Mouse (Mus musculus): Measurements from ENCODE around the gene Mafg. TPM values are rescaled to one million over a fixed set of nuclear protein-coding genes. Genes with fewer than 3 reads are reported as not detected.

Mafg gene
- polyA plus RNA-seq, 1 experiment from 2014 or later = 14.7 TPM

GRCm38 (mm10) chr11:120618619-120619535 lies 14.5 kb downstream of the Mafg start:
- Histone ChIP-seq H3K27ac (ENCODE audit: low read length) (no peak overlapping the region), H3K9ac (ENCODE audit: low read length) (no peak overlapping the region), H3K36me3 (ENCODE audit: control insufficient read depth, insufficient read depth) (peaks cover 23% of the 10 kb centered on the region), H3K4me1 (ENCODE audit: control insufficient read depth, insufficient read depth, low read length) (peaks cover 8% of the 10 kb centered on the region), H3K4me2 (ENCODE audit: low read depth, low read length) (no peak overlapping the region), H3K4me3 (ENCODE audit: low read length) (no peak overlapping the region), H3K27me3 (ENCODE audit: control insufficient read depth, insufficient read depth, low read length) (no peaks in the 10 kb centered on the region), H3K9me3 (replicated peaks; ENCODE audit: control insufficient read depth, low read length) (no peaks in the 10 kb centered on the region)
- no peak for ATAC-seq (replicated peaks; ENCODE audit: extremely low read depth, insufficient read depth, low FRiP score)
- 91% methylated on average over 25 of the region's 25 CpGs for WGBS

GRCm38 (mm10) chr11:120617519-120618112 lies 15.8 kb downstream of the Mafg start, which contains the start of gene Pcyt2:
Gene Pcyt2 (minus strand): TSS chr11:120617936.
- peaks cover 25% of the 10 kb centered on the region for H3K36me3 ChIP-seq (ENCODE audit: control insufficient read depth, insufficient read depth)

GRCm38 (mm10) chr11:120616617-120617294 lies 16.6 kb downstream of the Mafg start:
- Histone ChIP-seq H3K4me2 (ENCODE audit: low read depth, low read length) (peak overlapping the region; percentile 76), H3K4me3 (ENCODE audit: low read length) (peak overlapping the region; percentile 84), H3K4me1 (ENCODE audit: control insufficient read depth, insufficient read depth, low read length) (peaks cover 7% of the 10 kb centered on the region), H3K27ac (ENCODE audit: low read length) (peak overlapping the region; percentile 76), H3K27me3 (ENCODE audit: control insufficient read depth, insufficient read depth, low read length) (no peaks in the 10 kb centered on the region), H3K9me3 (replicated peaks; ENCODE audit: control insufficient read depth, low read length) (no peaks in the 10 kb centered on the region), H3K9ac (ENCODE audit: low read length) (peak overlapping the region; percentile 85), H3K36me3 (ENCODE audit: control insufficient read depth, insufficient read depth) (peaks cover 21% of the 10 kb centered on the region)
- 32% methylated on average over 4 of the region's 4 CpGs for WGBS
- no peak for ATAC-seq (replicated peaks; ENCODE audit: extremely low read depth, insufficient read depth, low FRiP score)

More at GRCm38 (mm10) chr11:120617519-120618112, 15.8 kb downstream of the Mafg start, which contains the start of gene Pcyt2:
- Histone ChIP-seq H3K27ac (ENCODE audit: low read length) (peak within 1 kb of the TSS; percentile 76), H3K9me3 (replicated peaks; ENCODE audit: control insufficient read depth, low read length) (no peaks in the 10 kb centered on the region), H3K4me2 (ENCODE audit: low read depth, low read length) (peak within 1 kb of the TSS; percentile 76), H3K4me1 (ENCODE audit: control insufficient read depth, insufficient read depth, low read length) (peaks cover 7% of the 10 kb centered on the region), H3K9ac (ENCODE audit: low read length) (peak within 1 kb of the TSS; percentile 85), H3K27me3 (ENCODE audit: control insufficient read depth, insufficient read depth, low read length) (no peaks in the 10 kb centered on the region), H3K4me3 (ENCODE audit: low read length) (peak within 1 kb of the TSS; percentile 84)
- under 1% methylated on average over 56 of the region's 56 CpGs for WGBS
- ATAC-seq (replicated peaks; ENCODE audit: extremely low read depth, insufficient read depth, low FRiP score) = peak; percentile 94

GRCm38 (mm10) chr11:120615606-120616203 lies 17.7 kb downstream of the Mafg start:
- ATAC-seq (replicated peaks; ENCODE audit: extremely low read depth, insufficient read depth, low FRiP score) = no peak
- H3K9ac ChIP-seq (ENCODE audit: low read length) = no peak overlapping the region
- no peaks in the 10 kb centered on the region for H3K9me3 ChIP-seq (replicated peaks; ENCODE audit: control insufficient read depth, low read length)
- no peak overlapping the region for H3K4me3 ChIP-seq (ENCODE audit: low read length)
- H3K27me3 ChIP-seq (ENCODE audit: control insufficient read depth, insufficient read depth, low read length) = no peaks in the 10 kb centered on the region
- H3K36me3 ChIP-seq (ENCODE audit: control insufficient read depth, insufficient read depth) = peaks cover 17% of the 10 kb centered on the region
- WGBS = 89% methylated on average over 11 of the region's 11 CpGs
- no peak overlapping the region for H3K27ac ChIP-seq (ENCODE audit: low read length)
- no peak overlapping the region for H3K4me2 ChIP-seq (ENCODE audit: low read depth, low read length)
- peaks cover 7% of the 10 kb centered on the region for H3K4me1 ChIP-seq (ENCODE audit: control insufficient read depth, insufficient read depth, low read length)

- Histone ChIP-seq H3K9me3 (replicated peaks; ENCODE audit: control insufficient read depth, low read length) (no peaks in the 10 kb centered on the region), H3K27ac (ENCODE audit: low read length) (no peak overlapping the region), H3K4me1 (ENCODE audit: control insufficient read depth, insufficient read depth, low read length) (peaks cover 7% of the 10 kb centered on the region), H3K4me2 (ENCODE audit: low read depth, low read length) (no peak overlapping the region), H3K4me3 (ENCODE audit: low read length) (no peak overlapping the region), H3K27me3 (ENCODE audit: control insufficient read depth, insufficient read depth, low read length) (no peaks in the 10 kb centered on the region), H3K9ac (ENCODE audit: low read length) (no peak overlapping the region), H3K36me3 (ENCODE audit: control insufficient read depth, insufficient read depth) (peaks cover 16% of the 10 kb centered on the region)
- no peak for ATAC-seq (replicated peaks; ENCODE audit: extremely low read depth, insufficient read depth, low FRiP score)
- 92% methylated on average over 6 of the region's 6 CpGs for WGBS
Observed at GRCm38 (mm10) chr11:120615167-120615566, 18.2 kb downstream of the Mafg start.

- no peak overlapping the region for H3K27ac ChIP-seq (ENCODE audit: low read length)
- H3K4me1 ChIP-seq (ENCODE audit: control insufficient read depth, insufficient read depth, low read length) = peaks cover 13% of the 10 kb centered on the region
- H3K36me3 ChIP-seq (ENCODE audit: control insufficient read depth, insufficient read depth) = peaks cover 14% of the 10 kb centered on the region; the same call in 1 of the 2 replicates
- ATAC-seq (replicated peaks; ENCODE audit: extremely low read depth, insufficient read depth, low FRiP score) = no peak
- H3K4me3 ChIP-seq (ENCODE audit: low read length) = no peak overlapping the region
- no peak overlapping the region for H3K9ac ChIP-seq (ENCODE audit: low read length)
- H3K27me3 ChIP-seq (ENCODE audit: control insufficient read depth, insufficient read depth, low read length) = no peaks in the 10 kb centered on the region
- H3K4me2 ChIP-seq (ENCODE audit: low read depth, low read length) = no peak overlapping the region
- no peaks in the 10 kb centered on the region for H3K9me3 ChIP-seq (replicated peaks; ENCODE audit: control insufficient read depth, low read length)
- WGBS = 85% methylated on average over 8 of the region's 8 CpGs
Observed at GRCm38 (mm10) chr11:120613976-120614375, 19.4 kb downstream of the Mafg start.

- Histone ChIP-seq H3K9ac (ENCODE audit: low read length) (no peak overlapping the region), H3K4me1 (ENCODE audit: control insufficient read depth, insufficient read depth, low read length) (peaks cover 17% of the 10 kb centered on the region), H3K4me2 (ENCODE audit: low read depth, low read length) (no peak overlapping the region), H3K27me3 (ENCODE audit: control insufficient read depth, insufficient read depth, low read length) (no peaks in the 10 kb centered on the region), H3K9me3 (replicated peaks; ENCODE audit: control insufficient read depth, low read length) (no peaks in the 10 kb centered on the region), H3K4me3 (ENCODE audit: low read length) (no peak overlapping the region), H3K27ac (ENCODE audit: low read length) (no peak overlapping the region), H3K36me3 (ENCODE audit: control insufficient read depth, insufficient read depth) (peaks cover 12% of the 10 kb centered on the region; the same call in 1 of the 2 replicates)
- WGBS = 85% methylated on average over 10 of the region's 10 CpGs
- ATAC-seq (replicated peaks; ENCODE audit: extremely low read depth, insufficient read depth, low FRiP score) = no peak
Observed at GRCm38 (mm10) chr11:120613481-120613972, 19.9 kb downstream of the Mafg start.

GRCm38 (mm10) chr11:120612763-120613162 lies 20.6 kb downstream of the Mafg start:
- Histone ChIP-seq H3K9me3 (replicated peaks; ENCODE audit: control insufficient read depth, low read length) (no peaks in the 10 kb centered on the region), H3K4me1 (ENCODE audit: control insufficient read depth, insufficient read depth, low read length) (peaks cover 24% of the 10 kb centered on the region), H3K4me3 (ENCODE audit: low read length) (no peak overlapping the region), H3K9ac (ENCODE audit: low read length) (no peak overlapping the region), H3K4me2 (ENCODE audit: low read depth, low read length) (no peak overlapping the region), H3K27me3 (ENCODE audit: control insufficient read depth, insufficient read depth, low read length) (no peaks in the 10 kb centered on the region), H3K27ac (ENCODE audit: low read length) (no peak overlapping the region), H3K36me3 (ENCODE audit: control insufficient read depth, insufficient read depth) (peaks cover 9% of the 10 kb centered on the region; the same call in 1 of the 2 replicates)
- 30% methylated on average over 6 of the region's 6 CpGs for WGBS
- 0 out of 2 replicates have a peak, but pooled peaks have one; percentile 15 for ATAC-seq (replicated peaks; ENCODE audit: extremely low read depth, insufficient read depth, low FRiP score)

Measured in heart, embryonic 16.5 days (tissue).